In the genomic region with DNA sequence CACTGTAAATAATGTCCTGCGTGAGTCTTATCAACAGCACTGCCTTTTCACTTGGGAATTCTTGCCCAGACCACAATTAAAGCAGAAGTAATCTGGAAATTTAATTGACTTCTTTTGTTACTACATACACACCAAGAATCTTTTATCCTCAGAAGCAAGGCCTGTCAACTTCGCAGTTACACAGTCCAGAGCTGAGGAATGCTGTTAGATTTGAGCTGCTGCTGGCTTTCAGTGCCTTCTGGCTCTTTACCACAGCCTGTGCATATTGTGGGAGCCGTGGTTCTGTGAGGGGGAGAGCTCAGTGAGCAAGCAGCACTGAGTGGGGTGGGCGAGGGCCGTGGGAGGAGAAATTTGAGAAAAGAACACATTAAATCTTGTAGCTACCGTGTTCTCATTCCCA, we compare ENCODE assay signal across 7 mouse cellular contexts. TPM values are rescaled to one million over a fixed set of nuclear protein-coding genes. Genes with fewer than 3 reads are reported as not detected.
A peak's percentile ranks its signal among the peaks of the same experiment; 100 is the strongest.
DNase-seq lines count a peak whose midpoint lies in the region; ATAC-seq lines count a peak whose summit lies in the region.

No protein-coding gene starts in this region.

- no peaks in the 10 kb centered on the region for H3K27me3 ChIP-seq in neural tube, embryonic 12.5 days (replicated peaks)
- H3K27me3 ChIP-seq in heart, embryonic 14.5 days (ENCODE audit: control insufficient read depth, insufficient read depth, low read length), result no peaks in the 10 kb centered on the region
- no peaks in the 10 kb centered on the region for H3K27me3 ChIP-seq in hindbrain, embryonic 10.5 days (ENCODE audit: insufficient read depth, poor library complexity, severe bottlenecking)

- H3K4me2 ChIP-seq in neural tube, embryonic 12.5 days (replicated peaks), result no peak overlapping the region
- H3K4me2 ChIP-seq in heart, embryonic 14.5 days (ENCODE audit: low read length), result peak overlapping the region; percentile 79

- intact Hi-C loops in left cerebral cortex, postnatal 10 days (cut with DNase I), result no loop called here

- no peak for DNase-seq in neural tube, embryonic 10.5 days (ENCODE audit: extremely low spot score, low spot score)
- DNase-seq in left cerebral cortex, postnatal 10 days (ENCODE audit: extremely low spot score in 1 of 2, low spot score in 2 of 2), result peak; percentile 52 to 68
- peak; percentile 92 for DNase-seq in telencephalon, adult 2 months (ENCODE audit: low read depth, low spot score)
- no peak for DNase-seq in urinary bladder, postnatal 10 days (ENCODE audit: low spot score)
- DNase-seq in hindbrain, embryonic 10.5 days (ENCODE audit: low spot score), result no peak

- no peaks in the 10 kb centered on the region for H3K9me3 ChIP-seq in neural tube, embryonic 12.5 days
- no peaks in the 10 kb centered on the region for H3K9me3 ChIP-seq in heart, embryonic 14.5 days (ENCODE audit: control insufficient read depth, low read length)
- H3K9me3 ChIP-seq in hindbrain, embryonic 10.5 days, result no peaks in the 10 kb centered on the region

- 0 out of 2 replicates have a peak overlapping the region, but pooled peaks have one; percentile 14 for H3K9ac ChIP-seq in neural tube, embryonic 12.5 days
- peak overlapping the region; percentile 99 for H3K9ac ChIP-seq in heart, embryonic 14.5 days (ENCODE audit: low read length)

- no peak for ATAC-seq in neural tube, embryonic 12.5 days (ENCODE audit: low FRiP score, low read depth)
- no peak for ATAC-seq in heart, embryonic 14.5 days (ENCODE audit: insufficient number of reproducible peaks, insufficient read depth, low FRiP score, low read depth)

- H3K4me1 ChIP-seq in neural tube, embryonic 12.5 days, result peaks cover 32% of the 10 kb centered on the region
- peaks cover 17 to 56% of the 10 kb centered on the region in 2 experiments for H3K4me1 ChIP-seq in heart, embryonic 14.5 days (ENCODE audit: control insufficient read depth in 2 of 2, insufficient read depth in 2 of 2, low read length in 2 of 2)
- H3K4me1 ChIP-seq in hindbrain, embryonic 10.5 days (replicated peaks), result peaks cover 33% of the 10 kb centered on the region

- no peaks in the 10 kb centered on the region for H3K36me3 ChIP-seq in neural tube, embryonic 12.5 days
- H3K36me3 ChIP-seq in heart, embryonic 14.5 days (ENCODE audit: control insufficient read depth, insufficient read depth, low read length), result peaks cover 4% of the 10 kb centered on the region; the same call in 1 of the 2 replicates
- 0 out of 2 replicates have a peak, but pooled peaks cover 6% of the 10 kb centered on the region for H3K36me3 ChIP-seq in hindbrain, embryonic 10.5 days

- no peak overlapping the region for H3K4me3 ChIP-seq in neural tube, embryonic 12.5 days
- peak overlapping the region; percentile 3 to 6; a peak in 2 of 4 replicates for H3K4me3 ChIP-seq in heart, embryonic 14.5 days (ENCODE audit: control insufficient read depth in 1 of 2, insufficient read depth in 1 of 2, low read depth in 1 of 2, low read length in 2 of 2)
- no peak overlapping the region for H3K4me3 ChIP-seq in hindbrain, embryonic 10.5 days

- WGBS in neural tube, embryonic 12.5 days, result 72% methylated on average over 6 of the region's 6 CpGs
- WGBS in heart, embryonic 14.5 days, result 10% methylated on average over 6 of the region's 6 CpGs
- WGBS in hindbrain, embryonic 10.5 days, result 85% methylated on average over 6 of the region's 6 CpGs

- no peak overlapping the region for H3K27ac ChIP-seq in neural tube, embryonic 12.5 days
- H3K27ac ChIP-seq in heart, embryonic 14.5 days (replicated peaks in 1 of 2; ENCODE audit: control insufficient read depth in 1 of 2, insufficient read depth in 1 of 2, low read depth in 2 of 2, low read length in 2 of 2), result peak overlapping the region; percentile 85 to 90
- H3K27ac ChIP-seq in hindbrain, embryonic 10.5 days, result no peak overlapping the region

RNA-seq across cellular contexts. Expression of a gene that starts 4.4 kb away (rescaled TPM):
- polyA plus RNA-seq in neural tube, embryonic 12.5 days (2016; fragmentation: Nextera tagmentation; extraction: Ambion mirVana), result 374 and 394 TPM in 2 replicates
- polyA plus RNA-seq in heart, embryonic 14.5 days (2014; fragmentation: Nextera tagmentation; extraction: Ambion mirVana), result 351 and 359 TPM in 2 replicates
- 100 to 1,000 TPM; 316 to 324 TPM for total RNA-seq in left cerebral cortex, postnatal 10 days (2021)
- 352 and 355 TPM in 2 replicates for polyA plus RNA-seq in hindbrain, embryonic 10.5 days (2016; fragmentation: Nextera tagmentation; extraction: Ambion mirVana)

RNA-seq across cellular contexts. Expression of a gene that starts 38.0 kb away (rescaled TPM):
- 0.19 TPM in 1 of 2 replicates, not detected in the other for polyA plus RNA-seq in neural tube, embryonic 12.5 days (2016; fragmentation: Nextera tagmentation; extraction: Ambion mirVana)
- polyA plus RNA-seq in heart, embryonic 14.5 days (2014; fragmentation: Nextera tagmentation; extraction: Ambion mirVana), result 0.57 and 0.69 TPM in 2 replicates
- not detected for total RNA-seq in left cerebral cortex, postnatal 10 days (2021)
- 0.15 and 0.24 TPM in 2 replicates for polyA plus RNA-seq in hindbrain, embryonic 10.5 days (2016; fragmentation: Nextera tagmentation; extraction: Ambion mirVana)

RNA-seq across cellular contexts. Expression of a gene that starts 44.2 kb away (rescaled TPM):
- polyA plus RNA-seq in neural tube, embryonic 12.5 days (2016; fragmentation: Nextera tagmentation; extraction: Ambion mirVana), result 189 and 196 TPM in 2 replicates
- polyA plus RNA-seq in heart, embryonic 14.5 days (2014; fragmentation: Nextera tagmentation; extraction: Ambion mirVana), result 180 and 187 TPM in 2 replicates
- total RNA-seq in left cerebral cortex, postnatal 10 days (2021), result 100 to 1,000 TPM; 131 to 139 TPM
- polyA plus RNA-seq in hindbrain, embryonic 10.5 days (2016; fragmentation: Nextera tagmentation; extraction: Ambion mirVana), result 238 and 248 TPM in 2 replicates

RNA-seq across cellular contexts. Expression of a gene that starts 44.4 kb away (rescaled TPM):
- polyA plus RNA-seq in neural tube, embryonic 12.5 days (2016; fragmentation: Nextera tagmentation; extraction: Ambion mirVana), result 96.1 and 104 TPM in 2 replicates
- polyA plus RNA-seq in heart, embryonic 14.5 days (2014; fragmentation: Nextera tagmentation; extraction: Ambion mirVana), result 320 and 338 TPM in 2 replicates
- total RNA-seq in left cerebral cortex, postnatal 10 days (2021), result 100 to 1,000 TPM; 109 to 124 TPM
- 111 and 120 TPM in 2 replicates for polyA plus RNA-seq in hindbrain, embryonic 10.5 days (2016; fragmentation: Nextera tagmentation; extraction: Ambion mirVana)

RNA-seq across cellular contexts. Expression of a gene that starts 45.9 kb away (rescaled TPM):
- polyA plus RNA-seq in neural tube, embryonic 12.5 days (2016; fragmentation: Nextera tagmentation; extraction: Ambion mirVana), result not detected in 2 replicates
- polyA plus RNA-seq in heart, embryonic 14.5 days (2014; fragmentation: Nextera tagmentation; extraction: Ambion mirVana), result not detected in 2 replicates
- total RNA-seq in left cerebral cortex, postnatal 10 days (2021), result not detected
- not detected in 2 replicates for polyA plus RNA-seq in hindbrain, embryonic 10.5 days (2016; fragmentation: Nextera tagmentation; extraction: Ambion mirVana)

Comparison
In these comparisons a context has a peak if more than half of its experiments do, and no peak if none do; other contexts are left out.
1. H3K27ac ChIP-seq: peak in heart, embryonic 14.5 days (2 of 2); none in neural tube, embryonic 12.5 days (single experiment) and hindbrain, embryonic 10.5 days (single experiment).
2. H3K4me3 ChIP-seq: peak in heart, embryonic 14.5 days (2 of 2); none in neural tube, embryonic 12.5 days (single experiment) and hindbrain, embryonic 10.5 days (single experiment).
3. DNase-seq: peak in left cerebral cortex, postnatal 10 days (2 of 2) and telencephalon, adult 2 months (single experiment); none in neural tube, embryonic 10.5 days (single experiment), urinary bladder, postnatal 10 days (single experiment) and hindbrain, embryonic 10.5 days (single experiment).